Mouse (Mus musculus): Measurements from ENCODE around the gene Ltb.
A peak's percentile ranks its signal among the peaks of the same experiment; 100 is the strongest.

Gene Ltb

GRCm38 (mm10) chr17:35165451-35166155 lies 28.6 kb upstream of the Ltb start:
- DNase-seq = no peak

GRCm38 (mm10) chr17:35166352-35167035 lies 27.7 kb upstream of the Ltb start:
- DNase-seq = peak; percentile 80 to 90

DNA sequence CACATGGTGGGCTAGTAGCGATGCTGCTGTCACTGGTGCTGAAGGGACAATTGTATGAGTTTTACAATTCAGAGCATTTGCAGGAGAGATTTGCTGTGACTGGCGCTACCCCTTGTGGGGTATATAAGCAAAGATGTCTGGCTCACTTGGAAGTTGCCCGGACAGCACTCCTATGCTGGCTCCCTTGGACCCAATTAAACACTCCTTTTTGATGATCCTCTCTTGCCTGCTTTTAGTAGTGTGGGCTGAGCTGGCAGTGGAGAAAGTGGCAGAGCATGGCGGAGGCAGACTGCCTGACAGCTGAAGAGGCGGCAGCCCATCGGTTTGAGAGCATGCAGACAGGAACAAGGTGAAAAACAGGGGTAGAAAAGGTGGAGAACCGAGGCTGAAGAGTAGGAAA lies 26.4 kb upstream of the Ltb start:
- no peak for DNase-seq

DNA sequence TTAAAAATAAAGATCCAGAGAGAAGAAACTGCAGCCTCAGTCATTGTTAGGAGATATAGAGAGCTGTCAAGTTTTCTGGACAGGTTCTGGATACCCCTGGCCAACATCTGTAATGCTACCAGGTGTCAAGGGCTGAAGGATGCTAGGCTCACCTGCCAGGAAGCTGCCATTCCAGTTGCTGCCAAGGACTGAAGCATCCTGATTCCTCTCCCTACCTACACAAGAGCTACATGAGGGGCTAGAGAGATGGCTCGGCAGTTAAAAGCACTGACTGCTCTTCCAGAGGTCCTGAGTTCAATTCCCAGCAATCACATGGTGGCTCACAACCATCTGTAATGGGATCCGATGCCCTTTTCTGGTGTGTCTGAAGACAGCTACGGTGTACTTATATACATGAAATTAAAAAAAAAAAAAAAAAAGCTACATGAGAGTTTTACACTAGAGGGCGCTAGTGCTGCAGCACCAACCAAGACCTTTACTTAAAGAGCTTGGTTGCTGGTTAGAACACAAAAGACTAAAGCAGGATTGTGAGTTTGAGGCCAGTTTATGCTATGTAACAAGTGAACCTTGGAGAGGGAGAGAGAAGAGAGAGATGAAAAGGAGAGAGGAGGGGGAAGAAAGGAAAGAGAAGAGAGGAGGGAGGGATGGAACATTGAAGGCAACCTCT lies 25.6 kb upstream of the Ltb start:
- peak in 1 of 2 experiments; percentile 53 for DNase-seq

- peak in 1 of 2 experiments; percentile 36 for DNase-seq
Measured at GRCm38 (mm10) chr17:35172445-35173234, 21.6 kb upstream of the Ltb start.

GRCm38 (mm10) chr17:35173329-35173728 lies 20.9 kb upstream of the Ltb start:
- DNase-seq = no peak

- DNase-seq = no peak
Measured at GRCm38 (mm10) chr17:35174201-35174977, 19.9 kb upstream of the Ltb start.

DNA sequence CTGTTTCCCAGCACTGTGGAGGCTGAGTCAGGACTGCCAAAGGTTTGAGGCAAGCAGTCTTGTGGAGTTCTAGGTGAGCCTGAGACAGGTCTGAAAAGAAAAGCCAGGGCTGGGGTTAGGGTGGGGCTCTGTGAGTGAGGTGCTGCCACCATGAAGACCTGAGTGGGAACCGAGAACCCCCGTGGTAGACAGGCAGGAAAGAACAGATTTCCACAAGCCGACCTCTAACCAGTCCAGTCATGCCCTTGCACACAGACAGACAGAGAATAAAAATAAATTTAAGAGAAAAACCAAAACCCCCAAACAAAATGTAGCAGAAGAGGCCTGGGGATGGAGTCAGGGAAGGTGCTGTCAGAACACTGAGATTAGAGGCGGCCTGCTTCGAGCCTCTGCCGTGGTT lies 18.9 kb upstream of the Ltb start:
- DNase-seq = no peak

- no peak for DNase-seq
Measured at GRCm38 (mm10) chr17:35175968-35176367, 18.3 kb upstream of the Ltb start, which contains the start of gene Aif1. Gene Aif1, minus strand, starts transcription at chr17:35176068.

DNA sequence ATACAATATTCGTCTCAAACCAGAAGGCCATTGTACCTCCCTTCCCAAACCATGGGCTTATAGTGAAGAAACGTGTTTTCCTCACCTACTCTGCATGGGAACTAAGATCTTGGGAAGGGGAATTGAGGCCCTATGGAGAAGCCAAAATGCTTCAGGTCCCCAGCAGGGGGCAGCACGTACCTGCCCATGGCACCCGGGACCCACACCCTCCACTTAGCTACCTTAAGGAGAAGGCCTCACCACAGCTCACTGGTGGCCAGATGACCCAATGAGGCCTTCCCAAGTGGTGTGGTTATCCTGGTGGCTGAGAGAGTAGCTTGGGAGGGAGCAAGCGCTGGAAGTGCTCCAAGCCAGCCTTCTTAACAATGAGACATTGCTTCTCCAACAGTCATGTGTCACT lies 15.7 kb upstream of the Ltb start:
- DNase-seq = peak; percentile 83 to 84

GRCm38 (mm10) chr17:35180093-35180492 lies 14.1 kb upstream of the Ltb start:
- no peak for DNase-seq

DNA sequence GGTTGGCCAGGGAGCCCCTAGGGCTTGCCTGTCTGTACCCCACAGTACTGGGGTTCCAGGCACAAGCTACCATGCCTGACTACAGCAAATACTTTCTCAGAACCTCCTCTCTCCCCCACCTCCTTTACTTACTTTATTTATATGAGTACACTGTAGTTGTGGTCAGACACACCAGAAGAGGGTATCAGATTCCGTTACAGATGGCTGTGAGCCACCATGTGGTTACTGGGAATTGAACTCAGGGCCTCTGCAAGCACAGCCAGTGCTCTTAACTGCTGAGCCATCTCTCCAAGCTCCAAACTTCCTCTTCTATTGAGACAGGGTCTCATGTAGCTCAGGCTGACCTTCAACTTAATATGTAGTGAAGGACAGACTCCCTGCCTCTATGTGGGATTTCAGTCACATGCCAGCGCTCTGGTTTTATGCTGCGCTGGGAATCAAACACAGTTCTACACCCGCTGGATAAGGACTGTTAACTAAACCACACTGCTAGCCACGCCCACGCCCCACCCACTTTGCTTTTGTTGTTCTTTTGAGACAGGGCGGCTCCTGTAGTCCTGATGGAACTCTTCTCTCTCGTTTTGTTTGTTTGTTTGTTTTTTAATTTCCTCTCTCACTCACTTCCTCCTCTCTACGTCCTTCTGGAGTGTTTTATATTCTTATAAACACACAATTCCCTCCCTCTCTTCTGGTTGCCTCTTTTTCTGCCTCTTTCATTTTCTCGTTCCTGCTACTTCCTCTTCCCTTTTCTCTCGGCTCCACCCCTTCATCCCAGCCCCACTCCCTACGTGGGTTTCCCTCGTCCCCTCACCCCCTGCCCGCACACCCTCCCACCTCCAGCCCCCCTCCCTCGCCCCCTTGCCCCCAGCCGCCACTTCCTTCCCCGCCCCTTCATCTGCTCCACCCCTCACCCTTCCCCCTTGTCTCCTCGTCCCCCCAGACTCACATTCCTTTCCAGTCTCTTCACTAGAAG lies 8.3 kb upstream of the Ltb start:
- DNase-seq = peak; percentile 82 to 88

- no peak for DNase-seq
Measured at GRCm38 (mm10) chr17:35186681-35187080, 7.6 kb upstream of the Ltb start.

- DNase-seq = no peak
Measured at GRCm38 (mm10) chr17:35187345-35187744, 6.9 kb upstream of the Ltb start.

- no peak for DNase-seq
Measured at GRCm38 (mm10) chr17:35187959-35188610, 6.2 kb upstream of the Ltb start, which contains the start of gene Lst1. Gene Lst1, minus strand, starts transcription at chr17:35188439.

DNA sequence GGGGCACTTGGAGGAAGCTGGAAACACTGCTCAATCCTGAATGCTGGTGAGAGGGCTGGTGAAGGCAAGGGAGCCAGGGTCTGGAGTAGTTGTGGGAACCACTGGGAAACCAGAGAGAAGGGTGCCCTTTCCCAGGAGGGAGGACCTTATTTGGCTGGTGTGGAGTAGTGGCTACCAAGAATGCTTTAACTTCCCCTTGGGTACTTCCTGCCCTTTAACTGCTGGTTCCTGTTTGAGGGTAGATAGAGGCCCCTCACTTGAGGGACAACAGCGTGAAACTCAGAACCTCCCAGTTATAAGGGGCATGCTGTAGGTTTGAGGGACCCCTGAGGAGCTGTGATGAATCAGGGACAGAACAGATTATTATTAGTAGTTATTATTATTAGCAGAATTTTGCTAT lies 5.1 kb upstream of the Ltb start:
- no peak for DNase-seq

GRCm38 (mm10) chr17:35190096-35190495 lies 4.1 kb upstream of the Ltb start:
- no peak for DNase-seq

- no peak for DNase-seq
Measured at GRCm38 (mm10) chr17:35191723-35192122, 2.5 kb upstream of the Ltb start.

DNA sequence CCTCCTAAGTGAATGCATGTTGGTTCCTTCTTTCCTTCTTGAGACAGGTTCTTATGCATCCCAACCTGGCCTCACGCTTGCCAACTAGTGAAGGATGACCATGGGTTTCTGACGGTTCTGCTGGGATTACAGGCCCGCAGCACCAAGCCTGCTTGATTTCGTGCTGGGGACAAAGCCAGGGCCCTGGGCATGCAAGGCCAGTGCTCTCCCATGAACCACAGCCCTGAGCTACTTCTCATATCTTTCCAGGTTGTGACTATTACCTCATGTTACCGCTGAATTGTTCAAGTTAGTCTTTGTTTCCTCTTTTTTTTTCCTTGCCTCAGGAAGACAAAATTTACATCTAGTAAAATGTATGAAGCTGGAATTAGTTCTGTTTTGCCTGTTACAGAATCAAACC lies 1.3 kb upstream of the Ltb start:
- DNase-seq = no peak
